Mouse (Mus musculus) intestine, embryonic 14.5 days (tissue): ENCODE data around the gene Paqr4. TPM values are rescaled to one million over a fixed set of nuclear protein-coding genes. Genes with fewer than 3 reads are reported as not detected.

Source experiments
- ATAC-seq: fragments of 200-750 bp; cut with Nextera tagmentation; replicated peaks from 2 replicates; pipeline ENCODE4 v1.8.0; 2017; ENCODE audit warnings: low read depth, moderate number of reproducible peaks, moderate TSS enrichment, moderate library complexity; ENCODE audit not compliant: low FRiP score, low TSS enrichment
- DNase-seq: peaks from one replicate; pipeline ENCODE4 v3.0.0-alpha.2; 2018; ENCODE audit warnings: low spot score
- H3K27ac ChIP-seq: fragments of 300-500 bp; sonication (generic); 2 replicates; pipeline ENCODE4 v1.5.1; 2014; ENCODE audit warnings: low read depth, mild to moderate bottlenecking, control low read depth
- H3K27me3 ChIP-seq: fragments of 300-500 bp; sonication (generic); replicated peaks from 2 replicates; pipeline ENCODE4 v1.6.1; 2014; ENCODE audit warnings: low read length, control low read depth; ENCODE audit not compliant: control insufficient read depth, insufficient read depth
- H3K36me3 ChIP-seq: fragments of 300-500 bp; sonication (generic); 2 replicates; pipeline ENCODE4 v1.6.1; 2014; ENCODE audit warnings: low read length, control low read depth; ENCODE audit not compliant: control insufficient read depth, insufficient read depth
- H3K4me1 ChIP-seq: fragments of 300-500 bp; sonication (generic); replicated peaks from 2 replicates; pipeline ENCODE4 v1.6.1; 2014; ENCODE audit warnings: low read length, control low read depth, mixed read lengths; ENCODE audit not compliant: control insufficient read depth, insufficient read depth
- H3K4me2 ChIP-seq: fragments of 300-500 bp; sonication (generic); 2 replicates; pipeline ENCODE4 v1.6.1; 2014; ENCODE audit warnings: low read length
- H3K4me3 ChIP-seq: fragments of 300-500 bp; sonication (generic); 2 replicates; pipeline ENCODE4 v1.5.1; 2014; ENCODE audit warnings: low read depth, low read length, control low read depth, mixed read lengths
- H3K9ac ChIP-seq: fragments of 300-500 bp; sonication (generic); 2 replicates; pipeline ENCODE4 v1.6.1; 2014; ENCODE audit warnings: mild to moderate bottlenecking, low read length
- H3K9me3 ChIP-seq: fragments of 300-500 bp; sonication (generic); 2 replicates; pipeline ENCODE4 v1.6.1; 2016; ENCODE audit warnings: low read length, control low read depth; ENCODE audit not compliant: control insufficient read depth
- WGBS: fragments of 180-500 bp; shearing (Covaris S2); extraction: QIAGEN DNeasy Blood & Tissue Kit; methylation state at CpG from one replicate; pipeline ENCODE4 v1.1.7; 2014; 5-methylcytosine and 5-hydroxymethylcytosine counted together
- polyA plus RNA-seq: library from polyadenylated mRNA; unstranded; fragments of >200 nt; fragmentation: Nextera tagmentation; extraction: Ambion mirVana; gene quantifications from 2 replicates; pipeline ENCODE4 v1.2.1, GENCODE M21; 2014

Gene Paqr4
- polyA plus RNA-seq, 1 experiment from 2014 or later = 18.6 TPM

DNA sequence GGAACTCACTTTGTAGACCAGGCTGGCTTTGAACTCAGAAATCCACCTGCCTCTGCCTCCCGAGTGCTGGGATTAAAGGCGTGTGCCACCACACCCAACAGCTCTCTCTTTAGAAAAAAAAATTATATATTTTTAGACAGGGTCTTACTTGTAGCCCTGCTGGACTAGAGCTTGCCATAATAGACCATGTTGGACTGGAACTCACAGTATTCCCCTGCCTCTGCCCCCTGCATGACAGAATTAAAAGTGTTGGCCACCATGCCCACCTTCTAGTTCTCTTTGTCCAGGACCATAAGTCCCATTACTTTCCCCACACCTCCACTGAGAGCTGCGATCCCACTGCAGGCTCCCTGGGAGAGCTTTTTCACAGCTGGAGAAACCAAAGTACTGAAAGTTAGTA lies 6.8 kb upstream of the Paqr4 start:
- Histone ChIP-seq H3K9ac (no peak overlapping the region), H3K9me3 (no peaks in the 10 kb centered on the region), H3K36me3 (peaks cover 7% of the 10 kb centered on the region), H3K27ac (no peak overlapping the region), H3K4me3 (no peak overlapping the region), H3K4me1 (peaks cover 23% of the 10 kb centered on the region), H3K4me2 (no peak overlapping the region), H3K27me3 (peaks cover 56% of the 10 kb centered on the region)
- 83% methylated on average over 3 of the region's 3 CpGs for WGBS
- DNase-seq (no peak), ATAC-seq (no peak)

DNA sequence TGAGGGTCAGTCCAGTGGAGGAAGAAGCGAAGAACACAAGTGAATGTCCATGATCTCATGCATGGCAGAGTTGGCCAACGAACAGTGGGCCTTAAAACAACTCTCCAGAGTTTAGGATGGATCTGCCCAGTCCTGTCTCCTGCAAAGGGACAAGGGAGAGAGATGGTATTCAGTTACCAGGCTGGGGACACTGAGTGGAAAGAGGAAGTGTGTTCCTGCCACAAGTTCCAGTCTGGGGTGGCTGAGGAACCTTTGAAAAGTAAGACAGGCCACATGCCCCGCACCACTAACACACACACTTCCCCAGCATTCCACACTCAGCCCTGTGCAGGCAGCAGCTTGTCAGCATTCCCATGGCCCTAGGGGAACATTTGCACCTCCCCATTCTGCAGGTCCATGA lies 6.1 kb upstream of the Paqr4 start:
- H3K4me3 ChIP-seq = no peak overlapping the region
- DNase-seq = no peak

GRCm38 (mm10) chr17:23746311-23746710 lies 5.6 kb upstream of the Paqr4 start:
- peaks cover 68% of the 10 kb centered on the region for H3K27me3 ChIP-seq
- no peak overlapping the region for H3K27ac ChIP-seq
- DNase-seq (peak; percentile 62), ATAC-seq (no peak)
- H3K4me3 ChIP-seq = no peak overlapping the region
- H3K9me3 ChIP-seq = no peaks in the 10 kb centered on the region
- peak overlapping the region; percentile 56 for H3K4me2 ChIP-seq
- peaks cover 27% of the 10 kb centered on the region for H3K4me1 ChIP-seq
- H3K9ac ChIP-seq = no peak overlapping the region
- no peaks in the 10 kb centered on the region for H3K36me3 ChIP-seq
- WGBS = 8% methylated on average over 12 of the region's 12 CpGs

More for the DNA sequence above, 6.1 kb upstream of the Paqr4 start:
- Histone ChIP-seq H3K27me3 (peaks cover 63% of the 10 kb centered on the region), H3K36me3 (peaks cover under 1% of the 10 kb centered on the region; the same call in 1 of the 2 replicates), H3K27ac (no peak overlapping the region), H3K4me2 (no peak overlapping the region), H3K9ac (no peak overlapping the region), H3K4me1 (peaks cover 27% of the 10 kb centered on the region), H3K9me3 (no peaks in the 10 kb centered on the region)
- no peak for ATAC-seq
- WGBS = 72% methylated on average over 3 of the region's 3 CpGs

- H3K27me3 ChIP-seq = peaks cover 75% of the 10 kb centered on the region
- H3K4me2 ChIP-seq = peak within 1 kb of the TSS; percentile 56
- no peaks in the 10 kb centered on the region for H3K36me3 ChIP-seq
- under 1% methylated on average over 43 of the region's 45 CpGs for WGBS
- H3K4me1 ChIP-seq = peaks cover 27% of the 10 kb centered on the region
- DNase-seq (peak; percentile 60), ATAC-seq (no peak; the same call in 1 of the 2 replicates)
- H3K9me3 ChIP-seq = no peaks in the 10 kb centered on the region
- H3K27ac ChIP-seq = no peak within 1 kb of the TSS
- no peak within 1 kb of the TSS for H3K9ac ChIP-seq
- H3K4me3 ChIP-seq = peak within 1 kb of the TSS; percentile 32
Observed at GRCm38 (mm10) chr17:23745301-23746251, 4.9 kb upstream of the Paqr4 start, which contains the start of gene Kremen2. Gene Kremen2 (minus strand): TSS chr17:23745833.

- Histone ChIP-seq H3K9ac (no peak overlapping the region), H3K36me3 (no peaks in the 10 kb centered on the region), H3K4me2 (peak overlapping the region; percentile 56), H3K27ac (no peak overlapping the region), H3K27me3 (peaks cover 77% of the 10 kb centered on the region), H3K4me3 (peak overlapping the region; percentile 32), H3K4me1 (peaks cover 27% of the 10 kb centered on the region), H3K9me3 (no peaks in the 10 kb centered on the region)
- ATAC-seq (no peak), DNase-seq (peak; percentile 69)
- WGBS = 3% methylated on average over 14 of the region's 14 CpGs
Observed at GRCm38 (mm10) chr17:23744651-23745050, 4.0 kb upstream of the Paqr4 start.

DNA sequence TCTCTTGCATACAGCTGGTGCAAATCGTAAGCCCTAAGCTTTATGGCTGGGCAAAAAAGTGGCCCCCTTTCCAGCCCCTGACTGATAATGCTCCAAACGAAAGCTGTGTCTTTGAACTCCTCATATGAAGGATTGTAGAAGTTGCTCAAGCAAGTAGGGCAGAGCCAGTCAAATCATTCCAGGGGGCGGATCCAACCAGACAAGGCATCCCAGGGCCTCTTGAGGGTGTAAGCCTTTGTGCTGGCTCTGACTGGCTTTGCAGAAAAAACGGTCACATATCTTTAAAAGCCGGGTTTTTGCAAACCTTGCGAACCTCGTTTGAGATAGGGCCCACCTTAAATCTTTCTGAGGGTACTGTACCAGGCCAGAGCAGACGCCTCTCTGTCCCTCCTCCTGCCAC lies 3.4 kb upstream of the Paqr4 start:
- WGBS = 22% methylated on average over 8 of the region's 8 CpGs
- Histone ChIP-seq H3K27ac (no peak overlapping the region), H3K4me2 (no peak overlapping the region), H3K36me3 (no peaks in the 10 kb centered on the region), H3K27me3 (peaks cover 77% of the 10 kb centered on the region), H3K4me1 (peaks cover 30% of the 10 kb centered on the region), H3K4me3 (no peak overlapping the region), H3K9ac (no peak overlapping the region), H3K9me3 (no peaks in the 10 kb centered on the region)
- no peak for ATAC-seq
- DNase-seq = no peak

DNA sequence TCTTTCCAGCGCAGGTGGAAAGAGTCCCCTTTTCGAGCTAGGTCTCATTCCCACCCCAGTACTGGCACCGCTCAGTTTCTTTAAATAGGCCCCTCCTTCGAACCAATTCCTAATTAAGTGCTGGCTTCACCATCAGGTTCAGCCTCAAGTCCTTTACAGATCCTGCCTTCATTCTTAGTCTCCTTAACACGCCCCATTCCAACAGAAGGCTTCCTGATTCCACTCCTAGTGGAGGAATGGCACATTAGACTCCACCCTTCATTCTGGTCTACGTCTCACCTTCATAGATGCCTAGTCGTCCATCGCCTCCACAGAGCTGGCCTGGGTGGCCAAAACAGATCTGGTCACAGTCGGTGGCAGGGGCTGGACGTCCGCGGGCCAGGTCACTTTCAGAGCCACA lies 2.3 kb upstream of the Paqr4 start:
- Histone ChIP-seq H3K27me3 (peaks cover 82% of the 10 kb centered on the region), H3K9ac (no peak overlapping the region), H3K27ac (no peak overlapping the region), H3K4me3 (no peak overlapping the region), H3K9me3 (no peaks in the 10 kb centered on the region), H3K4me1 (peaks cover 40% of the 10 kb centered on the region), H3K4me2 (no peak overlapping the region), H3K36me3 (no peaks in the 10 kb centered on the region)
- WGBS = 59% methylated on average over 12 of the region's 12 CpGs
- ATAC-seq (no peak), DNase-seq (no peak)

- H3K4me1 ChIP-seq = peaks cover 40% of the 10 kb centered on the region
- DNase-seq (peak; percentile 62), ATAC-seq (no peak)
- peak overlapping the region; percentile 29; the same call in 1 of the 2 replicates for H3K4me2 ChIP-seq
- WGBS = 6% methylated on average over 44 of the region's 44 CpGs
- no peak overlapping the region for H3K9ac ChIP-seq
- no peak overlapping the region for H3K27ac ChIP-seq
- H3K27me3 ChIP-seq = peaks cover 75% of the 10 kb centered on the region
- peak overlapping the region; percentile 21 for H3K4me3 ChIP-seq
- no peaks in the 10 kb centered on the region for H3K36me3 ChIP-seq
- no peaks in the 10 kb centered on the region for H3K9me3 ChIP-seq
Observed at GRCm38 (mm10) chr17:23742210-23742793, 1.6 kb upstream of the Paqr4 start.
